Comparison of ENCODE assay signal across 21 mouse cellular contexts in the genomic region with DNA sequence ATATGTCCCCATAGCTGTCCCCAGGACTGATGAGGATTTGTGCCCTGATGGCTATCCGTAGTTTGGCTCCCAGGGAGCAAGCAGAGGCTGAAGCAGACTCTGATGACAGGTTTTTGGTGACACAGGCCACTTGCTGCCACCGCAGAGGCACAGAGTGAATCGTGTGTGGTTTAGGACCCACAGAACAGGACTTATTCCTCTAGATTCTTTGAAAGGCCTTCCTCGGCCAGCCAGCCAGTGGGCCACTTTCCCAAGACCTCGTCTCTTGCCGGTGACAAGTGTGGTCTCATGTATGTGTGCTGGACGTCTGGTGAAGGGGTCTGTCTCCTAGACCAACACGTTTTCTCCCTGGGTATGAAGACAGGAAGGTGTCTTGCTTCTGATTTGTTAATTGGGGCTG. TPM values are rescaled to one million over a fixed set of nuclear protein-coding genes. Genes with fewer than 3 reads are reported as not detected.
"Had no signal": no experiment of that assay in that cellular context is flagged by ENCODE, and none has a peak within 500 bp of the region (broad histone marks: within the 10 kb centered on the region; RNA-seq: fewer than 3 reads in every experiment).

No protein-coding gene starts in this region.

- ATAC-seq: midbrain, embryonic 16.5 days had no signal

- DNase-seq: lung, adult 18-20 months; lung, embryonic 14.5 days; lung, postnatal 10 days; lung, postnatal 4 days; midbrain, embryonic 14.5 days; retina, postnatal 1 day; right cerebral cortex, adult 18-20 months; right cerebral cortex, postnatal 25 days; right cerebral cortex, postnatal 4 days; spleen, adult 18-20 months; thymus, adult 18-20 months; thymus, postnatal 14 days; thymus, postnatal 36 days had no signal

- H3K4me1 ChIP-seq: midbrain, embryonic 10.5 days; midbrain, embryonic 12.5 days; neural tube, embryonic 13.5 days; neural tube, embryonic 15.5 days had no signal

- H3K4me3 ChIP-seq: midbrain, embryonic 10.5 days; midbrain, embryonic 12.5 days; myocyte; neural tube, embryonic 13.5 days; neural tube, embryonic 15.5 days had no signal

- H3K36me3 ChIP-seq: midbrain, embryonic 10.5 days; midbrain, embryonic 12.5 days; neural tube, embryonic 13.5 days; neural tube, embryonic 15.5 days had no signal

- H3K27ac ChIP-seq: midbrain, embryonic 10.5 days; midbrain, embryonic 12.5 days; neural tube, embryonic 13.5 days; neural tube, embryonic 15.5 days had no signal

- H3K9ac ChIP-seq: lung, embryonic 14.5 days; midbrain, embryonic 12.5 days; neural tube, embryonic 13.5 days; neural tube, embryonic 15.5 days had no signal

- H3K27me3 ChIP-seq: midbrain, embryonic 12.5 days; neural tube, embryonic 13.5 days; neural tube, embryonic 15.5 days had no signal

- H3K4me2 ChIP-seq: lung, embryonic 14.5 days; midbrain, embryonic 12.5 days; neural tube, embryonic 13.5 days; neural tube, embryonic 15.5 days had no signal

- H3K9me3 ChIP-seq: midbrain, embryonic 10.5 days; midbrain, embryonic 12.5 days; neural tube, embryonic 13.5 days; neural tube, embryonic 15.5 days had no signal

RNA-seq across cellular contexts. Expression of a gene that starts 48.8 kb away (rescaled TPM):
- total RNA-seq: megakaryocyte, adult 5-6 weeks; megakaryocyte-erythroid progenitor cell, adult 5-6 weeks had no signal
